Mouse (Mus musculus): ENCODE results near the gene Fetub. TPM values are rescaled to one million over a fixed set of nuclear protein-coding genes. Genes with fewer than 3 reads are reported as not detected.

Fetub gene
- total RNA-seq, 4 experiments from 2014 or later, result 0.62 TPM; not detected in 3

- DNase-seq (ENCODE audit: low spot score in 2 of 2), result no peak
Measured at GRCm38 (mm10) chr16:22962256-22962655, 44.1 kb downstream of the Fetub start.

- no peak for DNase-seq (ENCODE audit: low spot score in 2 of 2)
Measured at GRCm38 (mm10) chr16:22963293-22963692, 45.2 kb downstream of the Fetub start.

GRCm38 (mm10) chr16:22967383-22968030, 49.4 kb downstream of the Fetub start:
- DNase-seq (ENCODE audit: low spot score in 2 of 2), result no peak

Other genes starting within 250 kb of the Fetub start
- gene Crygs, start 106.8 kb upstream of the Fetub start, total RNA-seq (2022), result not detected
- gene Tbccd1, start 60.7 kb upstream of the Fetub start, total RNA-seq (2022), result 1 to 10 TPM; 7.3 to 8.4 (median 7.9) TPM
- 10 to 100 TPM; 35.9 to 41.6 (median 37.0) TPM for gene Dnajb11, start 60.5 kb upstream of the Fetub start, total RNA-seq (2022)
- gene Ahsg, start 27.1 kb upstream of the Fetub start, total RNA-seq (2022), result 1 to 10 TPM in 1 of 4 experiments, not detected in 3; 3.5 TPM
- not detected for gene Hrg, start 32.7 kb downstream of the Fetub start, total RNA-seq (2022)
- under 1 TPM in 2 of 4 experiments, not detected in 2; 0.25 to 0.62 TPM for gene Kng2, start 111.1 kb downstream of the Fetub start, total RNA-seq (2022)
- gene Kng1, start 139.5 kb downstream of the Fetub start, total RNA-seq (2022), result under 1 TPM in 1 of 4 experiments, not detected in 3; 0.70 TPM
- gene Eif4a2, start 189.1 kb downstream of the Fetub start, total RNA-seq (2022), result 100 to 1,000 TPM; 414 to 531 (median 457) TPM
- gene Rfc4, start 209.4 kb downstream of the Fetub start, total RNA-seq (2022), result 10 to 100 TPM in 2 of 4 experiments, 1 to 10 TPM in 2; 8.4 to 12.7 (median 9.9) TPM
- gene Adipoq, start 228.2 kb downstream of the Fetub start, total RNA-seq (2022), result 10 to 100 TPM in 3 of 4 experiments, 1 to 10 TPM in 1; 2.3 to 45.4 (median 17.8) TPM